Mouse (Mus musculus) forebrain, postnatal 0 days (tissue): ENCODE results near the gene 4930426L09Rik. TPM values are rescaled to one million over a fixed set of nuclear protein-coding genes. Genes with fewer than 3 reads are reported as not detected.
"Not testable (repeated sequence)": the region's sequence is repeated elsewhere in the genome, so short reads cannot be mapped to it uniquely, and the experiment has no call there.

Source experiments
- ATAC-seq: fragments of 200-750 bp; cut with Nextera tagmentation; 2 replicates; pipeline ENCODE4 v1.8.0; 2017; ENCODE audit warnings: mild to moderate bottlenecking, moderate library complexity
- DNase-seq: peaks from one replicate; pipeline ENCODE4 v3.0.0-alpha.2; 2015
- H3K27ac ChIP-seq: fragments of 300-500 bp; sonication (generic); 2 replicates; pipeline ENCODE4 v1.5.1; 2014; ENCODE audit warnings: low read depth, mild to moderate bottlenecking, antibody characterized with exemption, low read length, moderate library complexity, mixed read lengths
- H3K27me3 ChIP-seq: fragments of 300-500 bp; sonication (generic); 2 replicates; pipeline ENCODE4 v1.6.1; 2014; ENCODE audit warnings: mild to moderate bottlenecking, low read length, mixed read lengths; ENCODE audit not compliant: insufficient read depth
- H3K36me3 ChIP-seq: fragments of 300-500 bp; sonication (generic); 2 replicates; pipeline ENCODE4 v1.6.1; 2014; ENCODE audit warnings: mild to moderate bottlenecking, moderate library complexity; ENCODE audit not compliant: insufficient read depth
- H3K4me1 ChIP-seq: fragments of 300-500 bp; sonication (generic); 2 replicates; pipeline ENCODE4 v1.6.1; 2014; ENCODE audit warnings: antibody characterized with exemption; ENCODE audit not compliant: insufficient read depth
- H3K4me2 ChIP-seq: fragments of 300-500 bp; sonication (generic); 2 replicates; pipeline ENCODE4 v1.6.1; 2014; ENCODE audit warnings: low read depth, mild to moderate bottlenecking, moderate library complexity
- H3K4me3 ChIP-seq: fragments of 300-500 bp; sonication (generic); 2 replicates; pipeline ENCODE4 v1.5.1; 2014; ENCODE audit warnings: low read depth, low read length, mixed read lengths
- H3K9ac ChIP-seq: fragments of 300-500 bp; sonication (generic); 2 replicates; pipeline ENCODE4 v1.6.1; 2014; ENCODE audit warnings: mild to moderate bottlenecking
- H3K9me3 ChIP-seq: fragments of 300-500 bp; sonication (generic); 2 replicates; pipeline ENCODE4 v1.6.1; 2016; ENCODE audit warnings: low read length
- CTCF ChIP-seq: sonication (generic); IDR thresholded peaks from 2 replicates; pipeline ENCODE4 v1.5.1; 2016; ENCODE audit warnings: antibody characterized with exemption, control low read depth, low read depth
- WGBS: fragments of 180-500 bp; shearing (Covaris S2); extraction: QIAGEN DNeasy Blood & Tissue Kit; methylation state at CpG from one replicate; pipeline ENCODE4 v1.1.7; 2014; 5-methylcytosine and 5-hydroxymethylcytosine counted together
- polyA plus RNA-seq: library from polyadenylated mRNA; unstranded; fragments of >200 nt; fragmentation: Nextera tagmentation; extraction: Ambion mirVana; gene quantifications from 2 replicates; pipeline ENCODE4 v1.2.1, GENCODE M21; 2015
- total RNA-seq: library from RNA; depleted of rRNA; stranded (reverse); fragments of >200 nt; gene quantifications from 2 replicates; pipeline ENCODE4 v1.2.3, GENCODE M21; 2014

Gene 4930426L09Rik
- total and polyA plus RNA-seq, 2 experiments from 2014 or later: 0.29 to 0.58 TPM

- Histone ChIP-seq H3K9me3 (no peaks in the 10 kb centered on the region), H3K4me3 (peak overlapping the region; percentile 86), H3K27ac (no peak overlapping the region), H3K27me3 (no peaks in the 10 kb centered on the region), H3K4me1 (no peaks in the 10 kb centered on the region), H3K9ac (peak overlapping the region; percentile 68), H3K36me3 (no peaks in the 10 kb centered on the region), H3K4me2 (peak overlapping the region; percentile 92)
- peak; percentile 8 for DNase-seq
- WGBS: under 1% methylated on average over 25 of the region's 25 CpGs
- no peak for TF ChIP-seq CTCF
- no peak for ATAC-seq
These were observed 1.5 kb upstream of the 4930426L09Rik start for GRCm38 (mm10) chr2:18996451-18997211.

GRCm38 (mm10) chr2:18997387-18997971 lies 664 bp upstream of the 4930426L09Rik start:
- DNase-seq (peak; percentile 64), ATAC-seq (peak; percentile 61)
- peak overlapping the region; percentile 92 for H3K4me2 ChIP-seq
- WGBS: 2% methylated on average over 46 of the region's 46 CpGs
- H3K4me3 ChIP-seq: peak overlapping the region; percentile 86
- peak overlapping the region; percentile 68 for H3K9ac ChIP-seq
- H3K27me3 ChIP-seq: no peaks in the 10 kb centered on the region
- H3K36me3 ChIP-seq: no peaks in the 10 kb centered on the region
- TF ChIP-seq CTCF: no peak
- peak overlapping the region; percentile 80 for H3K27ac ChIP-seq
- H3K4me1 ChIP-seq: no peaks in the 10 kb centered on the region
- H3K9me3 ChIP-seq: no peaks in the 10 kb centered on the region

- H3K4me2 ChIP-seq: no peak overlapping the region
- no peaks in the 10 kb centered on the region for H3K4me1 ChIP-seq
- 90% methylated on average over 2 of the region's 2 CpGs for WGBS
- H3K36me3 ChIP-seq: no peaks in the 10 kb centered on the region
- no peak for DNase-seq
- no peaks in the 10 kb centered on the region for H3K9me3 ChIP-seq
- H3K9ac ChIP-seq: no peak overlapping the region
- H3K27me3 ChIP-seq: no peaks in the 10 kb centered on the region
- no peak overlapping the region for H3K4me3 ChIP-seq
- ATAC-seq: no peak
- H3K27ac ChIP-seq: no peak overlapping the region
- TF ChIP-seq CTCF: no peak
These were observed 1.3 kb downstream of the 4930426L09Rik start for GRCm38 (mm10) chr2:18999395-18999794.

GRCm38 (mm10) chr2:19004801-19005200 lies 6.7 kb downstream of the 4930426L09Rik start:
- no peak overlapping the region for H3K4me2 ChIP-seq
- ATAC-seq (no peak), DNase-seq (no peak)
- 0 out of 2 replicates have a peak, but pooled peaks cover 2% of the 10 kb centered on the region for H3K27me3 ChIP-seq
- no peak overlapping the region for H3K4me3 ChIP-seq
- no peaks in the 10 kb centered on the region for H3K36me3 ChIP-seq
- no peak overlapping the region for H3K27ac ChIP-seq
- H3K4me1 ChIP-seq: no peaks in the 10 kb centered on the region
- no peaks in the 10 kb centered on the region for H3K9me3 ChIP-seq
- TF ChIP-seq CTCF: no peak
- H3K9ac ChIP-seq: no peak overlapping the region
- WGBS: 83% methylated on average over 10 of the region's 10 CpGs

GRCm38 (mm10) chr2:19006124-19006523 lies 8.0 kb downstream of the 4930426L09Rik start:
- no peak for TF ChIP-seq CTCF
- WGBS: 83% methylated on average over 7 of the region's 7 CpGs
- DNase-seq (no peak), ATAC-seq (no peak)
- Histone ChIP-seq H3K9ac (no peak overlapping the region), H3K9me3 (no peaks in the 10 kb centered on the region), H3K36me3 (no peaks in the 10 kb centered on the region), H3K4me2 (no peak overlapping the region), H3K4me1 (no peaks in the 10 kb centered on the region), H3K27me3 (0 out of 2 replicates have a peak, but pooled peaks cover 2% of the 10 kb centered on the region), H3K27ac (no peak overlapping the region), H3K4me3 (no peak overlapping the region)

- Histone ChIP-seq H3K4me1 (no peaks in the 10 kb centered on the region), H3K27me3 (0 out of 2 replicates have a peak, but pooled peaks cover 2% of the 10 kb centered on the region), H3K4me3 (no peak overlapping the region), H3K9ac (no peak overlapping the region), H3K27ac (no peak overlapping the region), H3K4me2 (no peak overlapping the region), H3K36me3 (no peaks in the 10 kb centered on the region), H3K9me3 (no peaks in the 10 kb centered on the region)
- DNase-seq: no peak
- TF ChIP-seq CTCF: no peak
- ATAC-seq: no peak
- 81% methylated on average over 4 of the region's 4 CpGs for WGBS
These were observed 9.4 kb downstream of the 4930426L09Rik start for GRCm38 (mm10) chr2:19007580-19007979.

GRCm38 (mm10) chr2:19010541-19010940 lies 12.4 kb downstream of the 4930426L09Rik start:
- WGBS: 82% methylated on average over 1 of the region's 1 CpGs
- not testable (repeated sequence) for H3K9ac ChIP-seq, H3K27ac ChIP-seq, H3K27me3 ChIP-seq, H3K9me3 ChIP-seq, DNase-seq, H3K4me1 ChIP-seq, H3K4me3 ChIP-seq, H3K4me2 ChIP-seq, ATAC-seq, H3K36me3 ChIP-seq
